Mouse (Mus musculus) heart, postnatal 25 days (tissue): ENCODE results near the gene Pih1d3. TPM values are rescaled to one million over a fixed set of nuclear protein-coding genes. Genes with fewer than 3 reads are reported as not detected.

Experiments used
- DNase-seq: peaks from one replicate; pipeline ENCODE4 v3.0.0; 2022; ENCODE audit warnings: low spot score
- intact Hi-C: fragments of 180-260 bp; cut with DNase I; formaldehyde crosslinking; loops from one replicate; pipeline ENCODE4 v1.15.1; 2025
- total RNA-seq, 2 experiments: library from RNA; stranded (reverse); gene quantifications; 2 replicates each; pipeline ENCODE4 v1.2.3; 2021

The Pih1d3 gene
- not detected for total RNA-seq

GRCm38 (mm10) chr1:31222564-31222963 lies at the start of gene Pih1d3, which contains the start of gene 4931428L18Rik:
TSS of gene Pih1d3 (plus strand) at chr1:31222838.
TSS of gene 4931428L18Rik (minus strand) at chr1:31222684.
- intact Hi-C loops = no loop called here
- DNase-seq = no peak

GRCm38 (mm10) chr1:31175401-31175800 lies 47.2 kb upstream of the Pih1d3 start:
- intact Hi-C loops = no loop called here

GRCm38 (mm10) chr1:31176101-31176500 lies 46.5 kb upstream of the Pih1d3 start, which contains the start of gene Lgsn:
TSS of gene Lgsn (plus strand) at chr1:31176401.
- intact Hi-C loops = no loop called here
- no peak for DNase-seq

More at GRCm38 (mm10) chr1:31175401-31175800, 47.2 kb upstream of the Pih1d3 start:
- DNase-seq = no peak

GRCm38 (mm10) chr1:31178264-31178663 lies 44.4 kb upstream of the Pih1d3 start:
- no peak for DNase-seq
- intact Hi-C loops = no loop called here

- DNase-seq = no peak
- intact Hi-C loops = no loop called here
These were observed 32.3 kb upstream of the Pih1d3 start for GRCm38 (mm10) chr1:31190237-31190866.

- intact Hi-C loops = no loop called here
- no peak for DNase-seq
These were observed 27.0 kb upstream of the Pih1d3 start for GRCm38 (mm10) chr1:31195633-31196032.

GRCm38 (mm10) chr1:31196959-31197358 lies 25.7 kb upstream of the Pih1d3 start:
- no peak for DNase-seq
- intact Hi-C loops = no loop called here

- no peak for DNase-seq
- intact Hi-C loops = no loop called here
These were observed 18.9 kb upstream of the Pih1d3 start for GRCm38 (mm10) chr1:31203771-31204170.

- intact Hi-C loops = no loop called here
- DNase-seq = no peak
These were observed 17.3 kb upstream of the Pih1d3 start for GRCm38 (mm10) chr1:31205346-31205745.

- DNase-seq = no peak
- intact Hi-C loops = no loop called here
These were observed 16.9 kb upstream of the Pih1d3 start for GRCm38 (mm10) chr1:31205770-31206169.

- intact Hi-C loops = loop anchor here (1.0 kb wide), 1 partner anchor 127 kb away; no protein-coding TSS in a partner anchor
- DNase-seq = no peak
These were observed 12.5 kb upstream of the Pih1d3 start for GRCm38 (mm10) chr1:31210144-31210543.

GRCm38 (mm10) chr1:31214831-31215230 lies 7.8 kb upstream of the Pih1d3 start:
- intact Hi-C loops = no loop called here

GRCm38 (mm10) chr1:31220599-31221250 lies 1.9 kb upstream of the Pih1d3 start:
- intact Hi-C loops = no loop called here
- no peak for DNase-seq

More at GRCm38 (mm10) chr1:31214831-31215230, 7.8 kb upstream of the Pih1d3 start:
- DNase-seq = no peak

- no peak for DNase-seq
- intact Hi-C loops = no loop called here
These were observed 10.8 kb downstream of the Pih1d3 start for GRCm38 (mm10) chr1:31233319-31234036.

- DNase-seq = no peak
- intact Hi-C loops = no loop called here
These were observed 37.7 kb downstream of the Pih1d3 start for GRCm38 (mm10) chr1:31260218-31260923.

Other genes with a start within 250 kb of the Pih1d3 start
- not detected for gene AC153137.1, start 244.9 kb upstream of the Pih1d3 start, total RNA-seq
- gene Lgsn, start 46.4 kb upstream of the Pih1d3 start, total RNA-seq = not detected
- not detected for gene 4931428L18Rik, start 154 bp upstream of the Pih1d3 start, total RNA-seq